Mouse (Mus musculus): ENCODE measurements around the gene Tmem216. TPM values are rescaled to one million over a fixed set of nuclear protein-coding genes. Genes with fewer than 3 reads are reported as not detected.
A peak's percentile ranks its signal among the peaks of the same experiment; 100 is the strongest.
"Not testable (repeated sequence)": the region's sequence is repeated elsewhere in the genome, so short reads cannot be mapped to it uniquely, and the experiment has no call there.

Tmem216 gene
- polyA plus RNA-seq, 1 experiment from 2014 or later: 60.2 TPM

DNA sequence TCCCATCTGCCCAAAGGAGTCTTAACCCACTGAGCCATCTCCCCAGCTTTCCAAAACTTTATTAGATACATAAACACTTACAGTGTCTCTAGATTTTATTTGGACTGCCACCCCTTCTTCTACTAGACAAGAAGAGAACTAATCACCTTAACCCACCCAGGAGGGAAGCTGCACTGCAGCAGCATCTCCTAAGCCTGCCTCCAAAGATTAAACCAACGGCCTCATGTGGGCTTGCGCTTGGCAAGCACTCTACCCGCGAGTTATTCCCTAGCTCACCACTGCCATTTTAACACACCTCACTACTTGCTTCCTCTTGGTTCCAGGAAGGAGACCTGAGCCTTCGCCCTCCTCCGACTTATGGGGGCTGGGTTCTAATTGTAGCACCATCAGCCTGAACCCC, 8.2 kb upstream of the Tmem216 start:
- ATAC-seq (ENCODE audit: insufficient read depth): no peak
- Histone ChIP-seq H3K36me3 (ENCODE audit: insufficient read depth) (no peaks in the 10 kb centered on the region), H3K4me1 (ENCODE audit: insufficient read depth) (no peaks in the 10 kb centered on the region), H3K9ac (no peak overlapping the region), H3K27me3 (ENCODE audit: insufficient read depth, low read length) (no peaks in the 10 kb centered on the region), H3K4me3 (ENCODE audit: low read depth, low read length) (no peak overlapping the region), H3K4me2 (no peak overlapping the region), H3K27ac (ENCODE audit: low read depth) (no peak overlapping the region), H3K9me3 (ENCODE audit: low read depth, low read length) (no peaks in the 10 kb centered on the region)
- WGBS: 82% methylated on average over 6 of the region's 6 CpGs
- no peak for DNase-seq
- no peak for TF ChIP-seq CTCF (IDR thresholded peaks at IDR 0.05; ENCODE audit: low read depth)

DNA sequence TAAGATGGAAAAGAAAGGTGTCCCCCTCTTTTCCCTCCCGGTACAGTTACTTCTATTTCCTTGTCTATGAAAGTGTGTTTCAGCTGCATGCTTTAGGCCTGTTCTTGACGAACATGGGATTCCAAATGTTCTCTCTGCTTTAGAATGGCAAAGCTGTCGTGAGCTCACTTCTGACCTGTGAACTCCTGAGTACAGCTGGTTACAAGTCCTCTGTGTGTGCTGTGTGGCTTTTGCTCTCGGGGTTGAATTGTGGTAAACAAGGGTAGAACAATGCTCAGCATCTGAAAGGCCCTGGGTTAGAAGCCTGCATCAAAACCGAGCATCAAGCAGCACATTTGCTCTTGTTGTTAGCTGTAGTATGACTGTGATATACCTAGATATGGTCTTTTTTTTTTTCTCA, 6.3 kb upstream of the Tmem216 start:
- no peak overlapping the region for H3K4me2 ChIP-seq
- DNase-seq: no peak
- no peaks in the 10 kb centered on the region for H3K36me3 ChIP-seq (ENCODE audit: insufficient read depth)
- H3K4me3 ChIP-seq (ENCODE audit: low read depth, low read length): no peak overlapping the region
- WGBS: 59% methylated on average over 5 of the region's 5 CpGs
- no peak for ATAC-seq (ENCODE audit: insufficient read depth)
- no peak overlapping the region for H3K9ac ChIP-seq
- no peaks in the 10 kb centered on the region for H3K9me3 ChIP-seq (ENCODE audit: low read depth, low read length)
- H3K4me1 ChIP-seq (ENCODE audit: insufficient read depth): no peaks in the 10 kb centered on the region
- TF ChIP-seq CTCF (IDR thresholded peaks at IDR 0.05; ENCODE audit: low read depth): no peak
- peak overlapping the region; percentile 69; the same call in 1 of the 2 replicates for H3K27ac ChIP-seq (ENCODE audit: low read depth)
- H3K27me3 ChIP-seq (ENCODE audit: insufficient read depth, low read length): no peaks in the 10 kb centered on the region

DNA sequence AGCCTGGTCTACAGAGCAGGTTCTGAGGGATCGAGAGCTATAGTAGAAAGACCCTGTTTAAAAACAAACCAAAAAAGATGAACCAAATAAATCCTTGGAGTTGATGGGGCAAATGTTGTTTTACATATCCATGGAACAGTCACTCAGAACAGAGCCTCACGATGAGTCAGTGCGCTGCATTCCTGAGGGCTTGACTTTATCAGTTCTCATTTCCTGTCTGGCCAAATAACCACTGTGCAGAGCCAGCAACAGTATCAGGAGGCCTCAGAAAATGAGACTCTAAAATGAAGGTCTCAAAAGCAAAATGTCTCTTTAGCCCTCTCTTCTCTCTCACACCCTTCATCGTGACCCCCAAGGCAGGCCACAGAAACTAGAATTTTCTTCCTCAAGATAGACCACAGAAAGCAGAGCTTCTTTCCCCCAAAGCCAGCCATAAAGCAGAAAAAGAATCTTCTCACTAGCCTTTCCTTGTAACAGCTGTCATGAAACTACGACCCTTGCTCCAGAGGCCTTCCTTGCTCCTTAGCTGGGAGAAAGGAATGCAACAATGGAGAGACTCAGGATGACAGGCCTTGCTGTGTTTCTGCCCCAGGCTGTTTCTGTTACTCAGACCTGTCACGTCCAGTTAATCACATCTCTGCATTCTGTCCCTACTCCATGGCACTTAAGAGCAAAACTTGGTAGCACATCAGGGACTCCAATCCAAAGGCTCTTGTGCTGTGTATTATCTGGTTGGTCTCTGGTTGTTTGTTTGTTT, 5.7 kb upstream of the Tmem216 start:
- TF ChIP-seq CTCF (IDR thresholded peaks at IDR 0.05; ENCODE audit: low read depth): no peak
- H3K9ac ChIP-seq: no peak overlapping the region
- peak overlapping the region; percentile 69; the same call in 1 of the 2 replicates for H3K27ac ChIP-seq (ENCODE audit: low read depth)
- H3K9me3 ChIP-seq (ENCODE audit: low read depth, low read length): no peaks in the 10 kb centered on the region
- H3K4me2 ChIP-seq: no peak overlapping the region
- H3K27me3 ChIP-seq (ENCODE audit: insufficient read depth, low read length): no peaks in the 10 kb centered on the region
- H3K4me1 ChIP-seq (ENCODE audit: insufficient read depth): no peaks in the 10 kb centered on the region
- H3K4me3 ChIP-seq (ENCODE audit: low read depth, low read length): no peak overlapping the region
- DNase-seq: peak; percentile 61
- whole genome bisulfite sequencing: 39% methylated on average over 6 of the region's 6 CpGs
- no peaks in the 10 kb centered on the region for H3K36me3 ChIP-seq (ENCODE audit: insufficient read depth)
- peak; percentile 71; the same call in 1 of the 2 replicates for ATAC-seq (ENCODE audit: insufficient read depth)

DNA sequence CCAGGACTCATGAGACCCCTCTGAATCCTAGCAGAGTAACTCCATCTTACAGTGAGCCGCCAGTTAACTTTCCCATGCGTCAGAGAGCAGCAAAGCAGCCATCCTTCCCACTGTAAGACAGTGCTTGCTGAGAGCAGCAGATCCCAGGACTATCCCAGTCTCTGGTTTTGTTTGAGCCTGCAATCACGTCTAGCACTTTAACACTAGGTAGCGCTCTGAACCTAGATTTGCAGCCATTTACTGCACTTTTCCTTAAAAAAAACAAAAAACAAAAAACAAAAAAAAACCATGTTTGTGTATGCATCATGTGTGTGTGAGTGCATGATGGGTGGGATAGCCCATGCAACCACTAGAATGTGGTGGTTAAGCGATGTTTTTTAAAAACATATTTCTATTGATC, 4.1 kb upstream of the Tmem216 start:
- Histone ChIP-seq H3K27me3 (ENCODE audit: insufficient read depth, low read length) (no peaks in the 10 kb centered on the region), H3K27ac (ENCODE audit: low read depth) (no peak overlapping the region), H3K36me3 (ENCODE audit: insufficient read depth) (no peaks in the 10 kb centered on the region), H3K4me2 (no peak overlapping the region), H3K4me3 (ENCODE audit: low read depth, low read length) (no peak overlapping the region), H3K9me3 (ENCODE audit: low read depth, low read length) (no peaks in the 10 kb centered on the region), H3K9ac (no peak overlapping the region), H3K4me1 (ENCODE audit: insufficient read depth) (0 out of 2 replicates have a peak, but pooled peaks cover 6% of the 10 kb centered on the region)
- TF ChIP-seq CTCF (IDR thresholded peaks at IDR 0.05; ENCODE audit: low read depth): peak; percentile 38
- DNase-seq (peak; percentile 65), ATAC-seq (ENCODE audit: insufficient read depth) (no peak)
- 29% methylated on average over 5 of the region's 5 CpGs for WGBS

DNA sequence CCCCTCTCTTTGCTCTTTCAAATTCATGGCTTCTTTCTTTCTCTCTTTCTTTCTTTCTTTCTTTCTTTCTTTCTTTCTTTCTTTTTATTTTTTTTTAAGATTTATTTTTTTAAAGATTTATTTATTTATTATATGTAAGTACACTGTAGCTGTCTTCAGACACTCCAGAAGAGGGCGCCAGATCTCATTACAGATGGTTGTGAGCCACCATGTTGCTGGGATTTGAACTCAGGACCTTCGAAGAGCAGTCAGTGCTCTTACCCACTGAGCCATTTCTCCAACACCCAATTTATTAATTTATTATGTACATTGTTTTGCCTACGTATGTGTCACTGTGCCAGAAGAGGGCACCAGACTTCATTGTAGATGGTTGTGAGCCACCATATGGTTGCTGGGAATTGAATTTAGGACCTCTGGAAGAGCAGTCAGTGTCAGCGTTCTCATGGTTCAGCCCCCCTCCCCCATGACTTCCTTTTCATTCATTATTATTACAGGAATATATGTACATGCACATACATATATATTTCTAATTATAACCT, 1.9 kb upstream of the Tmem216 start:
- not testable (repeated sequence) for H3K36me3 ChIP-seq (ENCODE audit: insufficient read depth); H3K27me3 ChIP-seq (ENCODE audit: insufficient read depth, low read length); H3K4me2 ChIP-seq; H3K4me1 ChIP-seq (ENCODE audit: insufficient read depth); H3K9ac ChIP-seq; ATAC-seq (ENCODE audit: insufficient read depth); H3K27ac ChIP-seq (ENCODE audit: low read depth); DNase-seq; H3K4me3 ChIP-seq (ENCODE audit: low read depth, low read length); H3K9me3 ChIP-seq (ENCODE audit: low read depth, low read length)
- WGBS: 67% methylated on average over 4 of the region's 4 CpGs
- peak; percentile 9; the same call in 1 of the 2 replicates for TF ChIP-seq CTCF (IDR thresholded peaks at IDR 0.05; ENCODE audit: low read depth)

DNA sequence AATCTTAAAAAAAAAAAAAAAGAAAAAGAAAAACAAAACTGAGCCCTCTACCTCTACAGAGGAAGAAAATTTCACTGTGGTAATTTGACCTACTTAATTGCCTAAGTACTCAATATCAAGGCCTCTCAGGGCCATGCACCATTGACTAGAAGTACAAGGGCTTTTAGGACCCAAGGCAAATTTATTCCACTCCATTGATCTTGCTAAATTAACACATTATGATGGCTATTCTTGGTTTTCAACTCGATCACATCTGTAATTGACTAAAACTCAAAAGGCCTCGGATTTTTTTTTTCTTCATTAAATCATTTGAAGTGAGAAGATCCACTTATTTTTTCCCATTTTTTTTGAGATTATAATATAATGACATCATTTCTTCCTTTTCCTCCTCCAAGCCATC, 1.4 kb upstream of the Tmem216 start:
- H3K4me2 ChIP-seq: no peak overlapping the region
- H3K27me3 ChIP-seq (ENCODE audit: insufficient read depth, low read length): no peaks in the 10 kb centered on the region
- H3K27ac ChIP-seq (ENCODE audit: low read depth): no peak overlapping the region
- no peak overlapping the region for H3K9ac ChIP-seq
- 0 out of 2 replicates have a peak, but pooled peaks cover 6% of the 10 kb centered on the region for H3K4me1 ChIP-seq (ENCODE audit: insufficient read depth)
- WGBS: 76% methylated on average over 2 of the region's 2 CpGs
- H3K4me3 ChIP-seq (ENCODE audit: low read depth, low read length): no peak overlapping the region
- no peak for ATAC-seq (ENCODE audit: insufficient read depth)
- TF ChIP-seq CTCF (IDR thresholded peaks at IDR 0.05; ENCODE audit: low read depth): no peak
- H3K9me3 ChIP-seq (ENCODE audit: low read depth, low read length): no peaks in the 10 kb centered on the region
- peaks cover 4% of the 10 kb centered on the region; the same call in 1 of the 2 replicates for H3K36me3 ChIP-seq (ENCODE audit: insufficient read depth)
- no peak for DNase-seq

DNA sequence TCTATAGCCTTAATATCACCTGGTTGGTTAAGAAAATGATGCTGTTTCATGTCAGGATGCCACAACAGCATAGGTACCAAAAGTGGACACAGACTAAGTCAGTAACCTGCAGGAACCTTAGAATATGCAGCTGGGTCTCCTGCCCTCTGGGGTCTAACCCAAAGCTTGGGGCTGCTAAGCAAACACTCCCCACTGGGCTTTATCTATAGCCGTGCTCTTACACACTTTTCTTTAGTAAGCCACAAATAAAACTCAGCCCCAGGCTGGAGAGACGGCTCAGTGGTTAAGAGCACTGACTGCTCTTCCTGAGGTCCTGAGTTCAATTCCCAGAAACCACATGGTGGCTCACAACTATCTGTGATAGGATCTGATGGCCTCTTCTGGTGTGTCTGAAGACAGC, 963 bp upstream of the Tmem216 start:
- Histone ChIP-seq H3K4me2 (no peak overlapping the region), H3K9me3 (ENCODE audit: low read depth, low read length) (no peaks in the 10 kb centered on the region), H3K27ac (ENCODE audit: low read depth) (no peak overlapping the region), H3K4me1 (ENCODE audit: insufficient read depth) (0 out of 2 replicates have a peak, but pooled peaks cover 6% of the 10 kb centered on the region), H3K36me3 (ENCODE audit: insufficient read depth) (peaks cover 7% of the 10 kb centered on the region), H3K9ac (no peak overlapping the region), H3K27me3 (ENCODE audit: insufficient read depth, low read length) (no peaks in the 10 kb centered on the region), H3K4me3 (ENCODE audit: low read depth, low read length) (no peak overlapping the region)
- DNase-seq: no peak
- ATAC-seq (ENCODE audit: insufficient read depth): no peak
- 50% methylated on average over 2 of the region's 2 CpGs for WGBS
- no peak for TF ChIP-seq CTCF (IDR thresholded peaks at IDR 0.05; ENCODE audit: low read depth)
